Mouse (Mus musculus): ENCODE measurements around the gene Acta2.
A peak's percentile ranks its signal among the peaks of the same experiment; 100 is the strongest.

Gene Acta2

DNA sequence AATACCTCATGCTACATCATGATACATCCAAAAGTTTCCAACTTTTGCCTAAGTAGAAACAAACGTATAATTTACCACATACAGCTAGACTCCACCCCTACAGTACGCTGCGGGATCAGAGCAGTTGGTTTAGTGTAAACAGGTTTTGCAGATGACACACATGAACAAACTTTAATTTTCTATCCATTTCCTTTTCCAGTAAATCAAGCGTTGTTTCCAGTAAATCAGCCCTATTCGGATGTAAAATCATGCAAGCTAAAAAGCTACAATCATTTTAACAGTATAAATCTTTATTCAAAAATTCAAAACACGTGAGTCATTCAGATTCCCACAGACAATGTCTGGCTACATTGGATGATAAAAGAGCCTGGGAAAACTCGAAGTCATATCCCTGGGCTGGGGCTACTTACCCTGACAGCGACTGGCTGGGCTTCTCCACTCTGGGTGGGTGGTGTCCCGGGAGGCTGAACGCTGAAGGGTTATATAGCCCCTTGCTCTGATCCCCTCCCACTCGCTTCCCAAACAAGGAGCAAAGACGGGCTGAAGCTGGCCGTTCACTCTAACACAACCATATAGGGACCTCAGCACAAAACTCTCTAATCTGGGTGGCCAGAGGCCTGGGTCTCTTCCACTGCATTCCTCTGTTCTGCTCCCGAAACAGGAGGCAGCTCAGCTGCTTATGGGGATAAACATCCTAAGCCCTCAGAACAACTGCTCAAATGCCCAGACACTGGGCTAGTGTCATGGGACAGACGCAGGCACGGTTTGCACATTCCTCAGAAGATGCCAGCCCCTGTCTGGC is at the start of gene Acta2:
Acta2 (minus strand) TSS at position 711 of the 802 bp plus-strand sequence.
- no peak for DNase-seq (ENCODE audit: low spot score)

DNA sequence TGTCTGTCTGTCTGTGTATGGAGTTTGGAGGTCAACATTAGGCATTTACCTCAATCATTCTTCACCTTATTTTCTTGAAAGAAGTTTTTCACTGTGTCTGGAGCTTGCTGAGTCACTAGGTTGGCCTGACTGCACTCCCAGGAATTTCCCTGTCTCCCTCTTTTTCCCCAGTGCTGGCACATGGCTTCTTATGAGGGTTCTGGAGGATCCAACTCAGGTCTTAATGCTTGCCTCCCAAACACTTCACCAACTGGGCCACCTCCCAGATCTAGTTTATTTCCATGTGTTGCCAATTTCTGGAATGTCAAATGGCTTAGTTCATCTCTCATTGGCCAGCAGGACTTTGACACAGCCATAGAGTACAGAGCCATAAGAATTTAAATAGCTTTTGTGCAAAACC is 49.5 kb upstream of the Acta2 start:
- no peak for DNase-seq (ENCODE audit: low spot score)

DNA sequence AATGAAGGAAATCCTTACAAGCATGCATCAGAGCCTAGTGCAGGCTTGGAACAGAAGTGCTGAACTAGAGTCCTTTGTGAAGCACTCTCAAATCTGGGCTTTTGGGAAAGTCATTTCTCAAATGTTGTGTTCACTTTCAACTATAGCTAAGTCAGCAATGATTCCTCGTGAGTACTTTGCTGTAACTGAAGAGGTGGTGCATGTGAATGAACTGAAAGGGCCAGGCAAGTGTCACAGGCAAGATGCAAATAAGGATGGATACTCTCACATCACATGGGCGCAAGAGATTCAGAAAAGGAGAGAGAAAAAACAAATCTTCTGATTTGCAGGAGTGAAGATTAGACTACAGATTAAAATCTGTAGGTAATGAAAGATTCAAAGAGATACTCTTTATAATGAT is 45.0 kb upstream of the Acta2 start:
- DNase-seq (ENCODE audit: low spot score), result no peak

DNA sequence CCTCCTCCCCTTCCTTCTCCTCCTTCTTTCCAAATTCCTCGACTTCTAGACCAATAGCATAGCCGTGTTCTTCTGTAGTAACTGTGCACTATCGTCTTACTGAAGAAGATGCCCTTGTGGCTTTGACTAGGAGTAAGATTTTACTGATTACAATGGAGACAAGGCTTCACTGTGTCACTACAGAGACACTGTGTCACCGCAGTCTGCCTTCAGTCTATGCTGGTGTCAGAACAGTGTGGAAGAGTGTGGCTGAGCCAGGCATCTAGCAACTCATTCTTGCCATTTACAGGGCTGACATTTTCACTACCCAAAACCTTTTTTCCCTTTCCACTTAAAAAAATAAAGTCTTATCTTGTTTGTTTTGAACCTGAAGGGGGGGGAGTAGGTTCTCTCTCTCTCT is 43.8 kb upstream of the Acta2 start:
- no peak for DNase-seq (ENCODE audit: low spot score)

DNA sequence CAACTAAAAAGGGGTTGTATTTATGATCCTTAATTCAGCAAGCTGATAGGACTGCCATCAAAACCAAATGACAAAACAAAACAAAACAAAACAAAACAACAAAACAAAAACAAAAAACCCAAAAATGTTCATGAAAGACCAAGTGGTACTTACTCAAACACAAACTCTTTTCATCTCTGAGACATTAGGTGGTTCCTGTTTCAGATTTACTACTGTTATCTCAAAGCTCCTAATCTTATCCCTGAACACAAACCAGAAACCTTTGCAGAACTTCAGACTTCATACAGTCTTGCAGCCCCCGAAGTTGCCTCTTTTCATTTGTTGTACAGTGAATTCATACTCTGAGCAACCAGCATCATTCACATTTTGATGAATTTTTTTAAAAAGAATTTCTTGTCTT is 43.1 kb upstream of the Acta2 start:
- no peak for DNase-seq (ENCODE audit: low spot score)

DNA sequence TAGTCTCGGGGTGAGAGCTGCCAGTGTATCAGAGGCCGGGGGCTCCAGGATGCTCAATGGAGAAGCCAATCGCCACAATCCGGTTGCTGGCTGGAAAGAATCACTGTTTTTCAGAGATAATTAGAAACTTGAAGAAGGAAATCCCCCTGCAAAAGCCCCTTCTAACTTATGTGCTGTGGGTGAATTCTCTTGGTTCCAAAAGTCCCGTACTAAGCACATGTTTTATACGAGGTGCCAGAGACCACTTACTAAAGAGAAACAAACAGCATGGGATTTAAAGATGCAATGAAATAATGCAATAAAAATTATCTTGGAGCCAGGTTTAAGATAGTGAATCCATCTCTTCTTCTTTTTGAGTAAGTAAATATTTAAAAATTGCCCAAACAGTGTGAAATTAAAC is 40.1 kb upstream of the Acta2 start:
- no peak for DNase-seq (ENCODE audit: low spot score)

DNA sequence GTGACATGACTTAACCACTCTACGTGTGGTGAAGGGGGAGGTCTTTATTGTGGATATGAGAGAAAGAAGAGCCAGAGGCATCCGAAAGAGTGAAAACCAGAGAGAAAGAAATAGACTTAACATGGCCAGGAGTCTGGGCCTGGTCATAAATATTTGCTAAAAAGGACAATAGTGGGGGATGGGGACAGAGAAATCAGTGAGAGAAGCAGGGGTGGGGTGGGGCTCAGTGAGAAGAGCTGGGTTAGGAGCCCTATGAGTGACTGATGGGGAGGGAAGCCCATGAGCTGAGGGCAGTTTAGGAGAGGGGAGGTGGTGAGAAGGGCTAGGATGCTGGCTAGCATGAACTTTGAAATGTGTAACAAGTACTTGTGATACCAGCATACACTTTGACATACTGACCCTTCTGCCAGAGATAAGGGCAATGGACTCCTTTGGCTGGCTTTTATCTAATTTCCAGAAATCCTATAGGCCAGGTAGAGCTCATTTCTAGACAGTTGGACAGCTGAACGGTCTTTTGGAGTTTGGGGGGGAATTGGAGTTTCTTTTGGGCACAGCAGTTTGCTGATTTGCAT is 38.1 kb upstream of the Acta2 start:
- DNase-seq (ENCODE audit: low spot score), result no peak

DNA sequence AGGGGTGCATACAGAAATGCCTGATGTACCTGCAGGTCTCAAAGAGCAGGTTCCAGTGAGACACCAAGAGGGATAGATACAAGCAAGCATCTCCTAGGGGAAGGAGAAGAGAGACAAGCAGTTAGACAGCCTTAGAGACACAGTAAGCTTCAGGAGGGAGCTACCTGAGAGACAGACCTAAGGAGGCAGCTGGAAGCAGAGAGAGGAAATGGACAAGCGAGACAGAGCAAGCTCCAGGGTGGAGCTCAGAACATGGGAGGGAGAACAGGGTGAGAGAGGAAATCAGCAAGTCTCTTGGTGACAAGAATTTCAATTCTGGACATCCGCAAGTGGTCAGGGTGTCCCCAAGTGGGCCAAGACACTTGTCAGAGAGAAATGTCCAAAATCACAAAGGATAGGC is 37.3 kb upstream of the Acta2 start:
- DNase-seq (ENCODE audit: low spot score), result no peak

DNA sequence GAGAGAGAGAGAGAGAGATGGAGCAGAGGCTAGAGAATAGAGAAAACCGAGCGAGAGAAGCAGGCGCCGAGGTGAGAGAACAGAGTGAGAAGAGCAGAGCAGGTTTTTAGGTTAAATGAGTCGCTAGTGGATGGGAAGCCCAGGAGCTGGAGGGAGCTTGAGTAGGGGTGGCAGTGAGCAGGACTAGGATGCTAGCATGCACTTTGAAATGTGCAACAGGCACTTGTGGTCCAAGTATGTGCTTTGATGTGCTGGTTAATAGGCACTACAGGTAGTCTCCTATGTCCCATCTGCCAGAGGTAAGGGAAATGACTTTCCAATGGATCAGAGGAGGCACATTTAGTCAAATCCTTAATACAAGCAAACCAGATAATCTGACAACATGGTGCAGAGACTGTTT is 36.6 kb upstream of the Acta2 start:
- DNase-seq (ENCODE audit: low spot score), result no peak

DNA sequence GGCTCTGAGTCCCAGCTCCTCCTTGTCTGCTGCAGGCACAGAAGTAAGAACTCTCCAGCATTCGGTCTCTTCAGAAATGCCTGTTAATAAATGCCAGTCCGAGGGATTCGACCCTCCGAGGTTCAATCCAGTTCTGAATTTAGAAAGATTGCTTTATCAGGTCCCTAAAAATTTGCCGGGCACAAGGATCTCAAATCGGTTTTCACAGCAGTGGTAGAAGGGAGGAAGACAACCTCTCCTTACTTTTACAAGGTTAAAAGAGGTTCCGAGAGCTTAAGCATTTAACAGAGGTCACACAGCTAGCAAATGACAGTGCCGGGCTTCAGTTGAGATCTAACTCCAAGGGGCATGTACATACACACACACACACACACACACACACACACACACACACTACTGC is 36.0 kb upstream of the Acta2 start:
- no peak for DNase-seq (ENCODE audit: low spot score)

DNA sequence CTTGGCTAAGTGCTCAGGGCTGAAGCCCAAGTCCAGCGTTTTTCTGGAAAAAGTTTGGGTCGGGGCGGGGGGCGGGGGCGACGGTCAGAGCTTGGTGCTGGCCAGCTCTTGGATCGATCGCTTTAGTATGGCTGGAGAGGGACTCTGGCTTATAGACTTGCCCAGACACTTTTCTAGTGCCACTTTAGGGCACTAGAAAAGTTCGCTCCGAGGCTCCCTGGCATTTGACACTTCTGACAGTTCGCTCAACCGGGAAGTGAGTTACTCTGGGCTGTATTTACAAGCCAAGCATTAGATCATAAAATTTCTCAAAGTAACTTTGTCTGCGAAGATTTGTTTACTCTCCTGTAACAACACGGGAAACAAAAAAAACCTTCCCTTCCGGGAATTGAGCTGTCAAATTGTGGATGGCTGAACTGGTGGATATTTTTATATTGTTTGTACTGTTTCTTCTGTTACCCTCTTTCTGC is 35.5 kb upstream of the Acta2 start:
- DNase-seq (ENCODE audit: low spot score), result no peak

DNA sequence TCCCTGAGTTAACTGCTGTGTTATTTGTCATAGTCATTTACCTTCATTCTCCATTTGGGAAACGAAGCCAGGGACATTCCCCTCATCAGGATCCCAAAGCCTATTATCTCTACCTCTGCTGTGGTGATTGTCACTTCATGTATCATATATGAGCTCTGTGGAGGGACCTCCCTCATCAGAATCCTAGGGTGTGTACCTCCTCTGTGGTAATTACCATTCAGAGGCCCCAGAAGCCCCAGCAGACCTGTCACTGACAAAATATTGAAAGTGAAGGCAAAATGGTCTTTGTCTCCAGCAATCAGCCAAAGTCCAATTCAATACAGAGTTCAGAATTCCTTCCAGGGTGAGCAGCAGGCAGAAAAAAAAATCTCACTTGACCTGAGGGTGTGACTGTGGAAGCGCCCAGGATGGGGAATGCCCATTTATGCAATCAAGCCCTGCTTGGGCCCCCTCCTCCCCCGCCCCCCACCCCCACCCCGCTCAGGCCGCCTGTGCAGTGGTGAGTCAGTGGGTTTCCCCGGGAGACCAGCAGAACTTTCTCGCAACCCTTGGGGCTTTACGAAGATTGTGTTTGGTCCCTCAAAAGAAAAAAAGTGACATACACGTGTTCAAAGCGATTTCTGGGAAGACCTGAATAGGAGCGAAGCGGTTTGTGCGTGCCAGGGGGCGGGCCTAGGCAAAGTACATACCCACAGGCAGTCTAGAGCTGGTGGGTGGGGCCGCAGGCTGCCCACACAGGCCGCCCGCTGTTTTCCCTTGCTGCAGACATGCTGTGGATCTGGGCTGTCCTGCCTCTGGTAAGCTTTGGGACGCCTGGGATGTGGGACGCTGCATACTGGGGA is 34.8 kb upstream of the Acta2 start, which contains the start of gene Fas:
Fas (plus strand) TSS at position 719 of the 842 bp plus-strand sequence.
- DNase-seq (ENCODE audit: low spot score), result peak; percentile 58

DNA sequence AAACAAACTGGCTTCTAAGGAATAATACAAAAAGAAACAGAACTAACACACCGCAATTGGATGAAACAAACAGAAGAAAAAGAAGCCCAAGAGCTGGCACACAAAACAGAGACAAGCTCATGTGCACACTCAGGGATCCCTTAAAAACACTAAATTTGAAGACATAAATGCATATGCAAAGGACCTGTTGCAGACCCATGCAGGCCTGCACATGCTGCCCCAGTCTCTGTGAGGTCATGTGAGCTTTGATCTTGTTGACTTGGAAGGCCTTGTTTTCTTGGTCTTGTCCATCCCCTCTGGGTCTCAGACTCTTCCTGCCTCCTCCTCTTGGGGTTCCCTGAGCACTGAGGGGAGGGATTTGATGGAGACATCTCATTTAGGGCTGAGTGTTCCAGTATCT is 33.3 kb upstream of the Acta2 start:
- no peak for DNase-seq (ENCODE audit: low spot score)

DNA sequence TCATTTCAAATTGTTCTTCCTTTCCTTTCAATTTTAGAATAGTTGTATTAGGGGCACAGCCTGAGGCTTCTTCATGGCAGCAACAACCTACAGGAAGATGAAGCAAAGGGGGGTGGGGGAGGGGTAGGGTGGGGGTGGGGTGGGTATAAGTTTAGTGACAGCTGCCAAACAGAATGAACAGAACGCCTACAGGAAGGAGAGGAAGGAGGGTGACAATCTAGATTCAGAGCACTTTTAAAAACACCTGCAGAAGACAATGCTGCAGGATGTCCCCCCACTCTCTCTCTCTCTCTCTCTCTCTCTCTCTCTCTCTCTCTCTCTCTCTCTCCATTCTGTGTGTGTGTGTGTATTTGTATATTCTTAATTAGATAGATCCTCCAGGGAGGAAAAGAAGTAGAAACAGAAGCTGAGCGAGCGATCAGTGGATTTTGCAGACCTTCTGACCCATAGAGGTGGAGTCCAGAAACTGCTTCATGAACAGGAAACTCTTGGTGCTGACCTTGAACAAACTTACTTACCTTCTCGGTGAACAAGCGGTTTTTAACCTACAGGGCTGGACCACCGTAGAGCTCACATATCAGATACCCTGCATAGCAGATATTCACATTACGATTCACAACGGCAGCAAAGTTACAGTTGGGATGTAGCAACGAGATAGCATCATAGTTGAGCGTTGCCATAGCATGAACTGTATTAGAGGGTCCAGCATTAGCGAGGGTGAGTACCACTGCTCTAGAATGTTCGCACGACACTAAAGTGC is 32.4 kb upstream of the Acta2 start:
- no peak for DNase-seq (ENCODE audit: low spot score)

DNA sequence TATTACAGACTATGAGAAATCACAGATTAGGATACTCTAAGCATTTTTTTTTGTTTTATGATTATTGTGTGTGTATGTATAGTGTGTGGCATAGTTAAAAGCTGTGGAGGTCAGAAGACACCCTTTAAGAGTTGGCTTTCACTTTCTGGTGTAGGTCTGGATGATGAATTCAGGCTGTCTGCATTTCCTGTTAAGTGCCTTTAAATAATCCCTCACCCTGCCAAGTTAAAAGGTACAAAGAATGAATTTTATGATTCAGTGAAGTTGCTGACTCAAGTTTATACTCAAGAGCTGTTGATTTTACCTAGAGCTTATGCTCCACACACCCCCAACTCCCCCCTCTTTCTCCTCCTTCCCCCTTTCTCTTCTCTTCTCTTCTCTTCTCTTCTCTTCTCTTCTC is 31.8 kb upstream of the Acta2 start:
- DNase-seq (ENCODE audit: low spot score), result no peak

DNA sequence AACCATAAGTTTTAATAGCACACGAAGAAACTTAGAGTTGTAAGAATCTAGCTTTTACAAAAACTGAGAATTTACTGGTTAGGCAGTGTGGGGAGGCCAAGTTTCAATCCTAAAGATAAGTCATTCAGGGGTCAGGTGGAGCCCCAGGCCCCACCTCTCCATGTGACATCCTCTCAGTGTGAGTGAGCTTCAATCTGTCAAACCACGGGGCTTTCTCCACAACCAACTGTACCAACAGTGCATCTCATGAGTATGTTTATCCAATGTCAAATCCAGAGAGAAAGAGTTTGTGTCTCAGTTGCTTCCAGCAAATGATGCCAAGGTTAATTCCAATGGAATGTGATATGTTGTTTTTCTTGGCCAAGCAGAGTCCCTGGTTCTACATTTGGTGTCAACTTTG is 29.4 kb upstream of the Acta2 start:
- DNase-seq (ENCODE audit: low spot score), result no peak

DNA sequence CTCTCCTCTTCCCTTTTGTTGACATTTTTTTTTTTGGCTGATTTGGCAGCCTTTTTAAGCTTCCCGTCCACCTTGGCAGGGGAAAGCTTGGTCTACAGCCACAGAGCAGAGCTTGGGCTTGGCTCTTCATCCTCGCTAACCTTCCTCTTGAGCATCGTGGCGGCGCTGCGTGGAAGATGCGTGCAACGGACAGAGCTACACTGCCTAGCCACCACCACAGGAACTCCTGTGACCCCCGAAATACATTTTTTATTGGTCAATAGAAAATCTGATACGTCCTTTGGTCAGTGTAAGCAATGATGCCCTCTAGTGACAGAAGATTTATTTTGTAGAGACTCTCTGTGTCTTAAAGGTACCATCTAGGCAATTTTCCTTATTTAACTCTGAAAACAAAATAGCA is 29.0 kb upstream of the Acta2 start:
- DNase-seq (ENCODE audit: low spot score), result no peak

DNA sequence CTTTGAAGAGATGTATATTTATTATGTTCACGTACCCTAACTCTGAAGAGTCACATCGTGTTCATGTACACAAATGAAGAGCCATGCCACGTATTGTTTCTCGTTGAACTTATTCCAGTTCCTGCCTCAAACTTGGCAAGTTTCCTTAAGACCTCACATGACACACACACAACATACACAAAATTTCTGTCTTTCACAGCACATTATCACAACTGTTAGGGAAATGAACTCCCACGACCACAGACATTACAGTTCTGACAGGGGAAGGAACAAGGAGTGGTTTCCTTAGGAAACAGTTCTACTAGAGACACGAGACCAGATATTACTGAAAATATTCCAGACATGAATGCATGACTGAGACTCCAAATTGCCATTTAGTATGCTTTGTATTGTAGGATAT is 28.2 kb upstream of the Acta2 start:
- no peak for DNase-seq (ENCODE audit: low spot score)

DNA sequence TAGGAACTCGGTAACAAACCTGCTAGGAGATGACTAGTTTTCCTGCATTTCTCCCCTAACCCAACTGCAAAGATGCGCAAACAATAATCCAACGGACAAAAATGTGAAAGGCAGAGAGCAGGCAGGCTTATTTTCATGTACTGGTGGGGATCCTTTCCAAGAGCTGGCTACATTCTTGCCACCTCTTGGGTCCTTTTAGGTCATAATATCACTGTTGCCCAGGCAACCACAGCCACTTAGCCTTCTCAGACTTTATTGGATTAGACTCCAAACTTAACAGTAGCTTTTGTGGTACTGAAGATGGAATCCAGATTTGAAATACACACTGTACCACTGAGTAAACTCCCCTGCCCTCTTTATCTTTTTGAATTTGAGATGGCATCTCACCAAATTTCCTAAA is 22.7 kb upstream of the Acta2 start:
- DNase-seq (ENCODE audit: low spot score), result no peak

DNA sequence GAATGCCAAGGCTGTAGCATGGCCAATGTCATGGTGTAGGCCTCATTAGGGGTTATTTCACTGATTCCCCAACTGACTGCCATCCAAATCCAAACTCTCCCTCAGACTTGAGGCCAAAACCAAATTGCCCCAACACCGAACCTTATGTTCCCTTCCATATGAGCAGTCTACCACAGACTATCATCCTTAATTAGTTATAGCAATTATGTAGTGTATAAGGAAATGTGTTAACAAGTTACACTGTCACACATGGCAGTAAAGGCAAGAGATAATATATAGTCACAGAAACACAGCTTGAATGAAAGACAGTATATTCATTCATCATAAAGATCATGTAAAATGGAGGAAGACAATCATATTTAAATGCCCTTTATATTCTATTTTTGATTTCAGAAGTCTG is 17.7 kb upstream of the Acta2 start:
- no peak for DNase-seq (ENCODE audit: low spot score)

DNA sequence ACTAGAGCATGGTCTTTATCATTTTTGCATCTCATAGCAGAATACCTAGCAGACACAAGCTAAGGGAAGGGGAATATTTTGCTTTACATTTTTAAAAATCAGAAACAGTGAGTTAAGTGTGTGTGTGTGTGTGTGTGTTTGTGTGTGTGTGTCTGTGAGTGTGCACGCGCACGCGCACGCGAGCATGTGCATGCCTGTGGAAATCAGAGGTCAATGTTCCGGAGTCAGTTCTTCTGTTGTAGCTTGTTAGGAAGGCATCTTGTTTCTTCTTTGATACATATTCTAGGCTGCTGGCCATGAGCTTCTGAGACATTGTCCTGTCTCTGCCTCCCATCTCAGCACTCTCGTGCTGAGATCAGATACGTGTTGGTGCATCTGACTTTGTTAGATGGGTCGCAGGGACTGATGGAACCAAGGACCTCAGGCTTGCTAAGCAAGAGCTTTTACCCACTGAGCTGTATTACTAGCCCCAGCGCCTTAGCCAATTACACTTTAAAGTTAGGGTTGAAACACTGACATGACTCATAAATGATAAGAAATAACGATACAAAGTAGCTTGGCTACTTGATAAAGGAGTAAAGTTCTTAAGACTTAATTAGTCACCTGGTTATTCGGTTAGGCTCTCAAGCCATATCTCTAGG is 15.6 kb upstream of the Acta2 start:
- DNase-seq (ENCODE audit: low spot score), result no peak
